ENCODE assay signal across 9 mouse cellular contexts in genomic region chr12:108953838-108954237, GRCm38 (mm10). TPM values are rescaled to one million over a fixed set of nuclear protein-coding genes. Genes with fewer than 3 reads are reported as not detected.
A peak's percentile ranks its signal among the peaks of the same experiment; 100 is the strongest.
DNase-seq lines count a peak whose midpoint lies in the region; ATAC-seq lines count a peak whose summit lies in the region.
"Had no signal": no experiment of that assay in that cellular context is flagged by ENCODE, and none has a peak within 500 bp of the region (broad histone marks: within the 10 kb centered on the region; RNA-seq: fewer than 3 reads in every experiment).

No protein-coding gene starts in this region.

- H3K27me3 ChIP-seq in hindbrain, embryonic 12.5 days = no peaks in the 10 kb centered on the region
- peaks cover 5% of the 10 kb centered on the region for H3K27me3 ChIP-seq in limb, embryonic 12.5 days
- H3K27me3 ChIP-seq: lung, embryonic 15.5 days had no signal

- ATAC-seq in hindbrain, embryonic 12.5 days (ENCODE audit: low FRiP score) = peak; percentile 71
- peak; percentile 56; the same call in 1 of the 2 replicates for ATAC-seq in limb, embryonic 12.5 days (ENCODE audit: insufficient number of reproducible peaks, insufficient read depth, low FRiP score, low TSS enrichment, low read depth)
- ATAC-seq in megakaryocyte progenitor cell, adult 5-6 weeks (replicated peaks; ENCODE audit: poor library complexity) = no peak

- H3K4me2 ChIP-seq in hindbrain, embryonic 12.5 days (replicated peaks) = no peak overlapping the region
- H3K4me2 ChIP-seq in limb, embryonic 12.5 days = no peak overlapping the region
- H3K4me2 ChIP-seq: lung, embryonic 15.5 days had no signal

- no peak overlapping the region for H3K9ac ChIP-seq in hindbrain, embryonic 12.5 days
- H3K9ac ChIP-seq in limb, embryonic 12.5 days (replicated peaks) = no peak overlapping the region
- H3K9ac ChIP-seq: lung, embryonic 15.5 days had no signal

- peak overlapping the region; percentile 18; the same call in 1 of the 2 replicates for H3K27ac ChIP-seq in hindbrain, embryonic 12.5 days
- no peak overlapping the region for H3K27ac ChIP-seq in limb, embryonic 12.5 days
- H3K27ac ChIP-seq: lung, embryonic 15.5 days had no signal

- DNase-seq in cerebellum, adult 18-20 months = peak; percentile 23 to 25
- DNase-seq in cerebellum, postnatal 14 days = no peak
- peak; percentile 26 for DNase-seq in ovary, postnatal 36 days (ENCODE audit: low spot score)
- no peak for DNase-seq in ovary, postnatal 10 days (ENCODE audit: low spot score)
- DNase-seq in layer of hippocampus, adult 8-10 months (ENCODE audit: low spot score in 2 of 2) = no peak

- 9% methylated on average over 6 of the region's 6 CpGs for WGBS in hindbrain, embryonic 12.5 days
- 9% methylated on average over 6 of the region's 6 CpGs for WGBS in limb, embryonic 12.5 days

- no peak overlapping the region for H3K4me3 ChIP-seq in hindbrain, embryonic 12.5 days
- H3K4me3 ChIP-seq in limb, embryonic 12.5 days (replicated peaks) = no peak overlapping the region
- H3K4me3 ChIP-seq: lung, embryonic 15.5 days had no signal

- no peaks in the 10 kb centered on the region for H3K9me3 ChIP-seq in hindbrain, embryonic 12.5 days (replicated peaks)
- no peaks in the 10 kb centered on the region for H3K9me3 ChIP-seq in limb, embryonic 12.5 days
- H3K9me3 ChIP-seq: lung, embryonic 15.5 days had no signal

- peaks cover 52% of the 10 kb centered on the region for H3K4me1 ChIP-seq in hindbrain, embryonic 12.5 days
- H3K4me1 ChIP-seq in limb, embryonic 12.5 days (replicated peaks) = peaks cover 23% of the 10 kb centered on the region

- no peaks in the 10 kb centered on the region for H3K36me3 ChIP-seq in hindbrain, embryonic 12.5 days
- H3K36me3 ChIP-seq in limb, embryonic 12.5 days = no peaks in the 10 kb centered on the region
- H3K36me3 ChIP-seq: lung, embryonic 15.5 days had no signal

RNA-seq across cellular contexts. Expression of gene Wars, which starts 59.9 kb away (rescaled TPM):
- 111 and 113 TPM in 2 replicates for polyA plus RNA-seq in hindbrain, embryonic 12.5 days (2016; fragmentation: Nextera tagmentation; extraction: Ambion mirVana)
- polyA plus RNA-seq in limb, embryonic 12.5 days (2016; fragmentation: Nextera tagmentation; extraction: Ambion mirVana) = 97.0 and 98.2 TPM in 2 replicates
- 25.1 and 32.0 TPM in 2 replicates for total RNA-seq in megakaryocyte progenitor cell, adult 5-6 weeks (2015)
- 53.3 and 59.3 TPM in 2 replicates for total RNA-seq in megakaryocyte progenitor cell, adult 5-6 weeks (2017)
- total RNA-seq in layer of hippocampus, adult 8-10 months (2022) = 10 to 100 TPM; 82.6 to 97.2 (median 90.6) TPM

Comparison
In these comparisons a context has a peak if more than half of its experiments do, and no peak if none do; other contexts are left out.
1. DNase-seq: peak in cerebellum, adult 18-20 months (2 of 2) and ovary, postnatal 36 days (single experiment); none in cerebellum, postnatal 14 days (0 of 2), ovary, postnatal 10 days (single experiment) and layer of hippocampus, adult 8-10 months (0 of 2).